Mouse (Mus musculus): ENCODE measurements around the gene P2rx1.

GRCm38 (mm10) chr11:73047542-73047996 lies 48.7 kb downstream of the P2rx1 start, which contains the start of gene Ncbp3:
- TF ChIP-seq GATA1 (IDR thresholded peaks at IDR 0.05; ENCODE audit: low read length) (peak; percentile 72), TAL1 (IDR thresholded peaks at IDR 0.05; ENCODE audit: low read length) (no peak)

All from erythroblast, embryonic 14.5 days (primary cell).